Mouse (Mus musculus) c-Kit-positive CD71-positive TER-119-negative erythroid progenitor cells, embryonic 14.5 days (primary cell): Measurements from ENCODE around the gene Tas2r143.

Experiments
- DNase-seq: peaks from one replicate; pipeline ENCODE4 v3.0.0-alpha.2; 2013; ENCODE audit warnings: low read depth

Gene Tas2r143

DNA sequence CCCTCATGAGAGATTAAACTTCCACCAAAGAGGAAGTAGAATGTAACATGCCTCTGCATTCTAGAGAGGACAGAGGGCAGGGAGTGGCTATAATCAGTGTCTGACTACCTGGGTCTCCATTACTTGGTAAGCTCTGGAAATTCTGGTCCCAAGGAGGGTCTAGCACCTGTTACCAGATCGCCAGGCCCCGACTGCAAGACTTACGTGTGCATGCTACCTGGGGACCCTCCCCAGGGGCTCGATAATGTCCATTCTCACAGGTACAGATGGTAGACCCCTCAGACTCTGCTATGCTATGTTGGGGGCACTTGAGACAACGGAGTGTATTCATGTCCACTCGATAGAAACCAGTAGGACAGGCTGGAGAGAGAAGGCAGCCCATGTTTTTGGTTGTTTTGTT lies 34.8 kb upstream of the Tas2r143 start:
- DNase-seq = no peak

GRCm38 (mm10) chr6:42369870-42370269 lies 30.2 kb upstream of the Tas2r143 start:
- DNase-seq = no peak

- no peak for DNase-seq
Measured at GRCm38 (mm10) chr6:42370630-42371363, 29.2 kb upstream of the Tas2r143 start.

GRCm38 (mm10) chr6:42372001-42372400 lies 28.0 kb upstream of the Tas2r143 start:
- DNase-seq = no peak

- DNase-seq = no peak
Measured at GRCm38 (mm10) chr6:42372421-42372815, 27.6 kb upstream of the Tas2r143 start.

DNA sequence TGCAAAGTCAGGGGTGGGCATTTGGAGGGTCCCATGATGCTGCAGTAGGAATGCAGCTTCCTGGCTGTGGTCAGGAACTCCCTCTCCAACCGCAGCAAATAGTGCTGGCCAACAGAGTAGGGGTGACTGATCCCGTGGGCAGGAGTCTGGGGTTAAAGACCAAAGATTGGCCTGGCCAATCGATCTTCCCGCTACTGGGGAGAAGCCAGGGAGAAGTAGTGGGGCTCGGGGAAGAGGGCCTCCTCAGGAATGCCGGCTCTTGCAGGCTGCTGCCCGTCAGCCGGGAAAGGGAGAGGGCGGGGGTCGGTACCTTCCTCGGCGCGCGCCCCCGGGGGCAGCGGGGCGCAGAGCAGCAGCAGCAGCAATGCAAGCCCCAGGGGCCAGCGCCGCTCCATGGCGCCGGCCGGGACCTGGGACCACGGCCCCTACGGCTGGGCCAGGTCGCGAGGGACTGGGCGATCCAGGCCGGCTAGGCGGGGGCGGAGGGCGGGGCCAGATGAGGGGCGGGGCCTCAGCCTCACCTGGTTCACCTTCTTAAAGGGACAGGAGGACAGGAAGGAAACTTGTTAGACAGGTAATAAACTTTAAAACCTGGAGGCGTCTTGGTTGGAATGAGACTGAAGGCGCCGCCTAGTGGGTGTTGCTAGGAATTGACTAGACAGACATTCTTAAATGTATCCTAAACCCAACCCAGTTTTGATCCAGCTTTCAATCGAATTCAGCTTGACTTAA lies 27.1 kb upstream of the Tas2r143 start, which contains the start of gene Epha1:
Gene Epha1, minus strand, starts transcription at position 453 of the 732 bp plus-strand sequence.
- DNase-seq = peak; percentile 45

- no peak for DNase-seq
Measured at GRCm38 (mm10) chr6:42373669-42374430, 26.2 kb upstream of the Tas2r143 start.

GRCm38 (mm10) chr6:42374701-42375100 lies 25.3 kb upstream of the Tas2r143 start:
- DNase-seq = no peak

- DNase-seq = no peak
Measured at GRCm38 (mm10) chr6:42375131-42375530, 24.9 kb upstream of the Tas2r143 start.

DNA sequence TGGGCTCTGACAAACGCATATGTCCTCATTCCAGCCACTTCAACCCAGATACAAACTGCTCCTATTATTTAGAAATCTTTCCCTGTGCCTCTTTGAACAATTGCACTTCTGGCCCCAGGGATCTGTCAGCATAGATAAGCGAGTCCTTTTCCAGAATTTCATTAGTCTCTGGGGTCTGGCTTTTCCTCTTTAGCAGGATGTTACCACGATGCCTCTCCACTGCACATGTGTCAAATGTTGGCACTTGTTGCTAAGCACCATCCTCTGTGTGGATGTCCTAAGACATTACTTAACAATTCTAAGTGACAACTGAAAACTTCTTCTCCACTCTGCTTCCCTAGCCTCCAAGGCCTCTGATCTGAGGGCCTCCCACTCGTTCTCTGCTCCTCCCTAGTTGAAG lies 24.0 kb upstream of the Tas2r143 start:
- DNase-seq = no peak

- no peak for DNase-seq
Measured at GRCm38 (mm10) chr6:42376504-42377019, 23.5 kb upstream of the Tas2r143 start.

DNA sequence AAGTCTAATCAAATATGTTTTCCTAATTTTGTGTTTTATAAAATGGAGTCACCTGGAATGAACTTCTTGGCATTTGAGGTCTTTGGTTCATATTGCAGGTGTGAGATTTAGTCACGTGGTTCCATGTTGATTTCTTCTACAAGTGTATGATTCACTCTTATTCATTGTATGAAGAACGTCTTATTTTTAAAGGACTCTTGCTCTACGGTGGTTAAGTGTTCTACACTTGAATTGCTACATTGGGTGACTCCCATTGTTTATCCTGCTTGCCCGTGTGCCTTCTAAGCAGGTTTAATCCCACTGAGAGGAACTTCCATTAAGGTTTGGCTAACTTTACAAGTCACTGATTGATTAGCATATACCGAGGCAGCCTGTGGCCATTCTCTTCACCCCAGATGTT lies 22.8 kb upstream of the Tas2r143 start:
- DNase-seq = no peak

- DNase-seq = no peak
Measured at GRCm38 (mm10) chr6:42379551-42379950, 20.5 kb upstream of the Tas2r143 start.

DNA sequence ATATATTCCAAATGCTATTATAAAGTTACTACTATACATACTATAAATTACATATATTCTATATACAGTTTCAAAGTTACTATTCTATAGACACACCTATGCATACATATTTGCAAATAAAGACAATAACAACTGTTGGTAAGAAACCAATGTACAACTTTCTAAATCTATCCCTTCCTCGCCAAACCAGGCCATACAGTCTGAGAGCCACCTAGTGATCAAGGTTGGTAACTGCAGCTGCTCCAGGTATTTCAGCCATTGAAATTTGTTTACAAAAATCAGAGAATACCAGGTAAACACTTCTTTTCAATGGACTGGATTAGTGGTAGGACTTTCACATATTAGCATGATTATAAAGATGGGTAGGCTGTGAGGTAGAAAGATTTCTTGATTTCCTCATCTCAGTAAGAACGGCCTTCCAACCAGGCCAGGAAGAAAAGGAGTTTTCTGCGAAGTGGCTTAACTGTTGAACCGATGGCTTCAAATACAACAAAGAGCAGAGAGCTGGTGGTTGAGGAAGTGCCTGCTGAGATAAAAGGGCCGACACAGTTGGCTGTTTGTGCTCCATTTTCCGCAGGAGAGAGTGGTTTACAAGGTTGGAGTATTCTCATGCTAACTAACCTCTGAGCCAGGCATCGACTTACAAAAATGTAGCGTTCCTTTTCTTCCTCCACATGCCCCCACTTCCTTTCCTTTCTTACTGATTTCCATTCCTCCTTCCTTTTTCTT lies 19.5 kb upstream of the Tas2r143 start:
- DNase-seq = peak; percentile 14

GRCm38 (mm10) chr6:42381221-42381620 lies 18.8 kb upstream of the Tas2r143 start:
- DNase-seq = no peak

GRCm38 (mm10) chr6:42381916-42382381 lies 18.1 kb upstream of the Tas2r143 start:
- no peak for DNase-seq

- DNase-seq = no peak
Measured at GRCm38 (mm10) chr6:42383360-42383759, 16.7 kb upstream of the Tas2r143 start.

GRCm38 (mm10) chr6:42385635-42386034 lies 14.4 kb upstream of the Tas2r143 start:
- no peak for DNase-seq

GRCm38 (mm10) chr6:42391796-42392330 lies 8.2 kb upstream of the Tas2r143 start:
- DNase-seq = no peak

- DNase-seq = no peak
Measured at GRCm38 (mm10) chr6:42395960-42396809, 3.9 kb upstream of the Tas2r143 start.
